Comparison of ENCODE assay signal across 18 mouse cellular contexts in the genomic region with DNA sequence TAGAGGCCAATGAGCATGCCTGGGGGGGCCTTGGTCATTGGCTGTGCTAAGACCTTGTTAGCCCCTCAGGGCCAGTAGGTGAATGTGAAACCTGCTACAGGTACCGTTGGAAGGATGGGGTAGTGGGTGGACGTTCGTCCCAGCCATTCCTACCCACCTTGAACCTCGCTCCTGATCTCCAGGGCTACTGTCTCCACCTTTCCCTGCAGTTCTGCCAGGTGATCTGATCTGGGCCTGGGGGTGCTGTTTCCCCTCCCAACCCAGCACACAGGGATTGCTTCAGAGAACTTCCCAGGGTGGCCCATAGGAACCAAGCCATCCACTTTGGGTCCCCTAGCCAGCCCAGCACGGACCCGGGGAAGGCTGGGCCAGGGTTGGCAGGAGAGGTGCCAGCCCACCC. TPM values are rescaled to one million over a fixed set of nuclear protein-coding genes. Genes with fewer than 3 reads are reported as not detected.
DNase-seq lines count a peak whose midpoint lies in the region; ATAC-seq and TF ChIP-seq lines count a peak whose summit lies in the region.
"Had no signal": no experiment of that assay in that cellular context is flagged by ENCODE, and none has a peak within 500 bp of the region (broad histone marks: within the 10 kb centered on the region; RNA-seq: fewer than 3 reads in every experiment).

No protein-coding gene starts in this region.

- H3K79me2 ChIP-seq in CH12.LX (replicated peaks; ENCODE audit: control insufficient read depth, extremely low read depth, insufficient read depth, poor library complexity, severe bottlenecking), result 0 out of 2 replicates have a peak, but pooled peaks cover 3% of the 10 kb centered on the region

- peaks cover 50 to 70% of the 10 kb centered on the region in 2 experiments for H3K36me3 ChIP-seq in CH12.LX (replicated peaks in 1 of 2; ENCODE audit: control insufficient read depth in 1 of 2, insufficient read depth in 1 of 2, low read length in 1 of 2)

- no peaks in the 10 kb centered on the region for H3K9me3 ChIP-seq in CH12.LX (replicated peaks; ENCODE audit: low read length)
- H3K9me3 ChIP-seq: embryonic facial prominence, embryonic 10.5 days; forebrain, embryonic 13.5 days; heart, embryonic 12.5 days had no signal

- DNase-seq in cerebellum, adult 11-12 months, result peak; percentile 69
- peak; percentile 48 to 66 for DNase-seq in cerebellum, postnatal 10 days
- DNase-seq in cerebellum, postnatal 4 days (ENCODE audit: low spot score in 2 of 2), result no peak
- peak; percentile 18 for DNase-seq in left cerebral cortex, postnatal 4 days
- no peak for DNase-seq in left cerebral cortex, postnatal 36 days (ENCODE audit: low spot score in 2 of 2)
- DNase-seq in CH12.LX (ENCODE audit: extremely low read depth), result no peak
- no peak for DNase-seq in frontal cortex, postnatal 36 days (ENCODE audit: low spot score in 2 of 2)
- DNase-seq: B cell, adult 2 months; gastrocnemius, postnatal 36 days had no signal

- no peak for TF ChIP-seq CTCF in CH12.LX (conservative IDR thresholded peaks at IDR 0.05 in 1 of 2, IDR thresholded peaks at IDR 0.05 in 1 of 2; ENCODE audit: low read depth in 2 of 2, low read length in 2 of 2)

- H3K27ac ChIP-seq in CH12.LX (ENCODE audit: insufficient read depth, low read depth), result no peak overlapping the region
- H3K27ac ChIP-seq: embryonic facial prominence, embryonic 10.5 days; forebrain, embryonic 13.5 days had no signal

- H3K27me3 ChIP-seq in CH12.LX (replicated peaks), result no peaks in the 10 kb centered on the region
- H3K27me3 ChIP-seq: forebrain, embryonic 13.5 days; heart, embryonic 12.5 days; Patski had no signal

- H3K4me3 ChIP-seq in CH12.LX (replicated peaks in 1 of 3; ENCODE audit: low read depth in 2 of 3, low read length in 2 of 3, poor library complexity in 1 of 3), result no peak overlapping the region
- H3K4me3 ChIP-seq: forebrain, embryonic 13.5 days; heart, embryonic 12.5 days had no signal

- H3K4me2 ChIP-seq in CH12.LX (ENCODE audit: insufficient read depth, low read depth, poor library complexity, severe bottlenecking), result no peak overlapping the region
- H3K4me2 ChIP-seq: forebrain, embryonic 13.5 days; heart, embryonic 12.5 days had no signal

- intact Hi-C loops in left cerebral cortex, postnatal 4 days (cut with DNase I), result no loop called here
- intact Hi-C loops in left cerebral cortex, postnatal 36 days (cut with DNase I), result no loop called here

- ATAC-seq in cerebellum, adult (ENCODE audit: insufficient number of reproducible peaks, low FRiP score, low TSS enrichment), result no peak
- ATAC-seq: activated CD4-positive, CD25-positive, alpha-beta regulatory T cell, adult 4 months; CD4-positive, CD25-positive, alpha-beta regulatory T cell, adult 4 months; forebrain, embryonic 13.5 days; inflammation-experienced regulatory T-cells, adult 6 months; intestine, postnatal 0 days; Patski had no signal

- H3K9ac ChIP-seq in CH12.LX (ENCODE audit: insufficient read depth, low read depth), result no peak overlapping the region
- H3K9ac ChIP-seq: forebrain, embryonic 13.5 days; heart, embryonic 12.5 days had no signal

- TF ChIP-seq POLR2A in CH12.LX (IDR thresholded peaks at IDR 0.05; ENCODE audit: low read depth, low read length), result no peak; the same call in 1 of the 2 replicates

- no peak for TF ChIP-seq RAD21 in CH12.LX (IDR thresholded peaks at IDR 0.05; ENCODE audit: low read depth, low read length)

- dilution Hi-C loops in CH12.LX (cut with MboI; ENCODE audit: extremely low pct_ligation_motif_present, extremely low pct_unique_long_range_greater_than_20kb, low sequenced_read_pairs), result no loop called here

- H3K4me1 ChIP-seq in CH12.LX (ENCODE audit: control insufficient read depth in 1 of 2, insufficient read depth in 2 of 2), result peaks cover 6 to 23% of the 10 kb centered on the region in 2 experiments

- no peak for TF ChIP-seq EP300 in CH12.LX (IDR thresholded peaks at IDR 0.05; ENCODE audit: low read length)

- in situ Hi-C loops in CH12.LX (cut with MboI; ENCODE audit: low pct_ligation_motif_present, low pct_unique_long_range_greater_than_20kb, low sequenced_read_pairs), result no loop called here

TF ChIP-seq in CH12.LX, 34 proteins besides CTCF, POLR2A, EP300 and RAD21:
- 0 out of 2 replicates have a peak, but pooled peaks have one; percentile 50 for TF ChIP-seq POLR2AphosphoS2 (IDR thresholded peaks at IDR 0.05; ENCODE audit: low read depth, low read length)
- no peak for TF ChIP-seq CHD1 (IDR thresholded peaks at IDR 0.05; ENCODE audit: low read depth, low read length)

RNA-seq across cellular contexts. Expression of gene Tmem240, which starts 4.6 kb away (rescaled TPM):
- total RNA-seq in left cerebral cortex, postnatal 4 days (2021), result 10 to 100 TPM; 41.0 to 44.8 TPM
- total RNA-seq in left cerebral cortex, postnatal 36 days (2021), result 10 to 100 TPM; 55.5 to 62.2 TPM
- total RNA-seq in CH12.LX (2012; rRNA removed) (0.34 and 0.38 TPM in 2 replicates), CH12.LX (2014; rRNA removed) (not detected in 2 replicates)
- polyA plus RNA-seq in CH12.LX (2012; ENCODE audit: insufficient read length, low read depth), result 0.11 and 0.14 TPM in 2 replicates

RNA-seq across cellular contexts. Expression of gene Atad3a, which starts 21.7 kb away (rescaled TPM):
- total RNA-seq in left cerebral cortex, postnatal 4 days (2021), result 10 to 100 TPM; 64.8 to 69.8 TPM
- 10 to 100 TPM; 37.5 to 48.3 TPM for total RNA-seq in left cerebral cortex, postnatal 36 days (2021)
- 154 and 175 TPM in 2 replicates for total RNA-seq in CH12.LX (2012; rRNA removed)
- 133 and 135 TPM in 2 replicates for total RNA-seq in CH12.LX (2014; rRNA removed)
- polyA plus RNA-seq in CH12.LX (2012; ENCODE audit: insufficient read length, low read depth), result 182 and 216 TPM in 2 replicates

RNA-seq across cellular contexts. Expression of gene Ssu72, which starts 34.6 kb away (rescaled TPM):
- total RNA-seq in left cerebral cortex, postnatal 4 days (2021), result 10 to 100 TPM; 82.1 to 83.7 TPM
- total RNA-seq in left cerebral cortex, postnatal 36 days (2021), result 100 to 1,000 TPM in 1 of 2 experiments, 10 to 100 TPM in 1; 87.0 to 104 TPM
- total RNA-seq in CH12.LX (2012; rRNA removed) (169 and 172 TPM in 2 replicates), CH12.LX (2014; rRNA removed) (245 TPM in 2 replicates)
- 140 and 160 TPM in 2 replicates for polyA plus RNA-seq in CH12.LX (2012; ENCODE audit: insufficient read length, low read depth)

RNA-seq across cellular contexts. Expression of gene Vwa1, which starts 35.3 kb away (rescaled TPM):
- 10 to 100 TPM; 15.6 to 16.4 TPM for total RNA-seq in left cerebral cortex, postnatal 4 days (2021)
- 10 to 100 TPM; 13.1 to 13.4 TPM for total RNA-seq in left cerebral cortex, postnatal 36 days (2021)
- total RNA-seq in CH12.LX (2012; rRNA removed) (1.2 and 1.8 TPM in 2 replicates), CH12.LX (2014; rRNA removed) (0.12 and 0.15 TPM in 2 replicates)
- 0.12 and 0.13 TPM in 2 replicates for polyA plus RNA-seq in CH12.LX (2012; ENCODE audit: insufficient read length, low read depth)

RNA-seq across cellular contexts. Expression of gene Fndc10, which starts 45.0 kb away (rescaled TPM):
- total RNA-seq in left cerebral cortex, postnatal 4 days (2021), result 10 to 100 TPM; 20.3 to 22.0 TPM
- 10 to 100 TPM; 26.4 to 35.9 TPM for total RNA-seq in left cerebral cortex, postnatal 36 days (2021)
- total RNA-seq in CH12.LX (2012; rRNA removed) (2.4 and 3.2 TPM in 2 replicates), CH12.LX (2014; rRNA removed) (0.96 and 1.7 TPM in 2 replicates)
- polyA plus RNA-seq in CH12.LX (2012; ENCODE audit: insufficient read length, low read depth), result 1.3 and 1.4 TPM in 2 replicates

Comparison
In these comparisons a context has a peak if more than half of its experiments do, and no peak if none do; other contexts are left out.
1. DNase-seq: peak in cerebellum, adult 11-12 months (single experiment), cerebellum, postnatal 10 days (2 of 2) and left cerebral cortex, postnatal 4 days (single experiment); none in cerebellum, postnatal 4 days (0 of 2), left cerebral cortex, postnatal 36 days (0 of 2), CH12.LX (single experiment) and frontal cortex, postnatal 36 days (0 of 2).
2. RNA of gene Tmem240, which starts 4.6 kb away (total RNA-seq): 55.5 to 62.2 TPM in left cerebral cortex, postnatal 36 days and 41.0 to 44.8 TPM in left cerebral cortex, postnatal 4 days; 0.34 to 0.38 TPM in CH12.LX; every median in the first group is over 10 times any median in the second.